Mouse (Mus musculus) forebrain, postnatal 0 days (tissue): ENCODE results near the gene Gadd45gip1. TPM values are rescaled to one million over a fixed set of nuclear protein-coding genes. Genes with fewer than 3 reads are reported as not detected.

Source experiments
- ATAC-seq: fragments of 200-750 bp; cut with Nextera tagmentation; 2 replicates; pipeline ENCODE4 v1.8.0; 2017; ENCODE audit warnings: mild to moderate bottlenecking, moderate library complexity
- DNase-seq: peaks from one replicate; pipeline ENCODE4 v3.0.0-alpha.2; 2015
- H3K27ac ChIP-seq: fragments of 300-500 bp; sonication (generic); 2 replicates; pipeline ENCODE4 v1.5.1; 2014; ENCODE audit warnings: low read depth, mild to moderate bottlenecking, antibody characterized with exemption, low read length, moderate library complexity, mixed read lengths
- H3K27me3 ChIP-seq: fragments of 300-500 bp; sonication (generic); 2 replicates; pipeline ENCODE4 v1.6.1; 2014; ENCODE audit warnings: mild to moderate bottlenecking, low read length, mixed read lengths; ENCODE audit not compliant: insufficient read depth
- H3K36me3 ChIP-seq: fragments of 300-500 bp; sonication (generic); 2 replicates; pipeline ENCODE4 v1.6.1; 2014; ENCODE audit warnings: mild to moderate bottlenecking, moderate library complexity; ENCODE audit not compliant: insufficient read depth
- H3K4me1 ChIP-seq: fragments of 300-500 bp; sonication (generic); 2 replicates; pipeline ENCODE4 v1.6.1; 2014; ENCODE audit warnings: antibody characterized with exemption; ENCODE audit not compliant: insufficient read depth
- H3K4me2 ChIP-seq: fragments of 300-500 bp; sonication (generic); 2 replicates; pipeline ENCODE4 v1.6.1; 2014; ENCODE audit warnings: low read depth, mild to moderate bottlenecking, moderate library complexity
- H3K4me3 ChIP-seq: fragments of 300-500 bp; sonication (generic); 2 replicates; pipeline ENCODE4 v1.5.1; 2014; ENCODE audit warnings: low read depth, low read length, mixed read lengths
- H3K9ac ChIP-seq: fragments of 300-500 bp; sonication (generic); 2 replicates; pipeline ENCODE4 v1.6.1; 2014; ENCODE audit warnings: mild to moderate bottlenecking
- H3K9me3 ChIP-seq: fragments of 300-500 bp; sonication (generic); 2 replicates; pipeline ENCODE4 v1.6.1; 2016; ENCODE audit warnings: low read length
- CTCF ChIP-seq: sonication (generic); IDR thresholded peaks from 2 replicates; pipeline ENCODE4 v1.5.1; 2016; ENCODE audit warnings: antibody characterized with exemption, control low read depth, low read depth
- WGBS: fragments of 180-500 bp; shearing (Covaris S2); extraction: QIAGEN DNeasy Blood & Tissue Kit; methylation state at CpG from one replicate; pipeline ENCODE4 v1.1.7; 2014; 5-methylcytosine and 5-hydroxymethylcytosine counted together
- polyA plus RNA-seq: library from polyadenylated mRNA; unstranded; fragments of >200 nt; fragmentation: Nextera tagmentation; extraction: Ambion mirVana; gene quantifications from 2 replicates; pipeline ENCODE4 v1.2.1, GENCODE M21; 2015
- total RNA-seq: library from RNA; depleted of rRNA; stranded (reverse); fragments of >200 nt; gene quantifications from 2 replicates; pipeline ENCODE4 v1.2.3, GENCODE M21; 2014; rRNA removed

The Gadd45gip1 gene
- 24.7 and 28.7 TPM in 2 replicates for total RNA-seq
- polyA plus RNA-seq: 36.7 and 40.8 TPM in 2 replicates

DNA sequence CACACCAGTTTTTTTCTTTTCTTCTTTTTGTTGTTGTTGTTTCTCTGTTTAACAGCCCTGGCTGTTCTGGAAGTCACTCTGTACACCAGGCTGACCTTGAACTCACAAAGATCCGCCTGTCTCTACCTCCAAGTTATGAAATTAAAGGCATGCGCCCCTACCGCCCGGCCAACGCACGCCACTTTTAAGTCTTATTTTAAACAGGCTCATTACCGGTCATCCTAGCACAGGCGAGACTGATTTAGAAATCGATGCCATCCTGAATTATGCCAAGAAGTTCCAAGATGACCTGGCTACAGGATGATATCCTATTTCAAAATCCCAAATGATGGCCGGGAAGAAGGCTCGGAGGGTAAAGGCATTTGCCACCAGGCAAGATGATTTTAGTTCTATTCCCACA, at the start of gene Gadd45gip1:
Gene Gadd45gip1 (plus strand): TSS at position 33 of the 400 bp plus-strand sequence.
- H3K4me1 ChIP-seq: peaks cover 14% of the 10 kb centered on the region
- no peak for TF ChIP-seq CTCF
- DNase-seq (no peak), ATAC-seq (no peak)
- H3K4me2 ChIP-seq: peak within 1 kb of the TSS; percentile 66
- H3K27ac ChIP-seq: peak within 1 kb of the TSS; percentile 98
- peak within 1 kb of the TSS; percentile 97 for H3K4me3 ChIP-seq
- H3K36me3 ChIP-seq: peaks cover 25% of the 10 kb centered on the region
- no peaks in the 10 kb centered on the region for H3K9me3 ChIP-seq
- 88% methylated on average over 11 of the region's 11 CpGs for WGBS
- no peaks in the 10 kb centered on the region for H3K27me3 ChIP-seq
- H3K9ac ChIP-seq: peak within 1 kb of the TSS; percentile 95

DNA sequence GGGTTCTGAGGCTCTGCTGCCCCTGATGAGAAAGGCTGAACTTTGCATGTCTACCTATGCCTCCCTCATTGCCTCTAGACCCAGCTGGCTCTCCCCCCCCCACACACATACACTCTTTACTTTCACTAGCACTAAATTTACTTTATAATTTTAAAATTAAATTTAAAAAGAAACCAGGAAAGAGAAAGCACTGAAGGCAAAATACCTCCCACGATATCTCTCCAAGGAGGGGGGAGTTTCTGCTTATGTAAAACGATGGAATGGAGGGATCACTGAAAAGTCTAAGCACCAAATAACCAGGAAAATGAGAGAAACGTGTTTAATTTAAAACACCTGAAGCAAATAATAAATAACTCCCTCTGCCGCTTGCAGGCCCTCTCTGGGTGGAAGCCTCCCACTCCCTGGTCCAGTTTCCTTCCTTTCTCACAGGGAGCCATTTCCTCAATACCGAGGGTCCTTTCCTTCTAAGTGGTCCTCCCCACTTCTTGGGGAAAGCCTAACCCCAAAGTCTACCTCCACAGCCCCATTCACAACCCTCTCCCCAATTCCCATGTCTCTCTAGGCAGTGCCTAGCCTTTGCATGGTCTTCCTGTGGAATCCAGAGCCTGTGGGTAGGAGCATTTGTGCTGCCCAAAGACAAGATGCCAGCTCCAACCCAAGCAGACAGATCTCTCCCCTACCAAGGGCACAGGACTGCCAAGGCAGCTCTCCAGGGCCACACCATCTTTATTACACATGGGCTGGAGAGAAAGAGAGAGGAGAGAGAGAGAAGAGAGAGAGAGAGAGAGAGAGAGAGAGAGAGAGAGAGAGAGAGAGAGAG, 49.4 kb upstream of the Gadd45gip1 start:
- H3K27me3 ChIP-seq: no peaks in the 10 kb centered on the region; the same call in none of the 2 replicates

DNA sequence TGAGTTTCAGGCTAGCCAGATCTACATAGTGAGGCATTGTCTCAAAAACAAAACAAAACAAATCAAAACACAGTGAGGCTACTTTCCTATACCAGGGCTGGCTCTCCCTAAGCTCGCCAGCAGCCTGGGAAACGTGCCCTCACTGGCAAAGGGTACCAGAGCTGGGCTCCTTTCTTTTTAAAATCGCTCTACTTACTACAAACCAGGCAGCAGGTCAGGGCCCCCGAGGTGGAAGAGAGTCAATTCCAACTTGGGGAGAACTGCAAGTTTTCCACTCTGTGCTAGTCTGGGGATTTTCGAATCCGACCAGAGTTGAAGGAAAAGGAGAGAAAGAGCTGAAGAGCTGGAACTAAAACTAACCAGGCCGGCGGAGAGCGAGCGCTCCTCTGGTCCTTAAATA, 48.6 kb upstream of the Gadd45gip1 start:
- WGBS: 24% methylated on average over 10 of the region's 10 CpGs
- no peak for ATAC-seq
- no peak for TF ChIP-seq CTCF
- Histone ChIP-seq H3K9ac (peak overlapping the region; percentile 70), H3K4me3 (no peak overlapping the region), H3K9me3 (no peaks in the 10 kb centered on the region), H3K4me2 (peak overlapping the region; percentile 57), H3K27ac (peak overlapping the region; percentile 95), H3K36me3 (no peaks in the 10 kb centered on the region), H3K27me3 (no peaks in the 10 kb centered on the region; the same call in none of the 2 replicates), H3K4me1 (peaks cover 49% of the 10 kb centered on the region)
- peak; percentile 58 for DNase-seq

More for the DNA sequence above, 49.4 kb upstream of the Gadd45gip1 start:
- Histone ChIP-seq H3K9ac (peak overlapping the region; percentile 70), H3K4me2 (peak overlapping the region; percentile 57), H3K27ac (peak overlapping the region; percentile 95), H3K9me3 (no peaks in the 10 kb centered on the region), H3K36me3 (no peaks in the 10 kb centered on the region), H3K4me1 (peaks cover 44% of the 10 kb centered on the region), H3K4me3 (no peak overlapping the region)
- DNase-seq: no peak
- no peak for TF ChIP-seq CTCF
- ATAC-seq: no peak
- 29% methylated on average over 5 of the region's 5 CpGs for WGBS

DNA sequence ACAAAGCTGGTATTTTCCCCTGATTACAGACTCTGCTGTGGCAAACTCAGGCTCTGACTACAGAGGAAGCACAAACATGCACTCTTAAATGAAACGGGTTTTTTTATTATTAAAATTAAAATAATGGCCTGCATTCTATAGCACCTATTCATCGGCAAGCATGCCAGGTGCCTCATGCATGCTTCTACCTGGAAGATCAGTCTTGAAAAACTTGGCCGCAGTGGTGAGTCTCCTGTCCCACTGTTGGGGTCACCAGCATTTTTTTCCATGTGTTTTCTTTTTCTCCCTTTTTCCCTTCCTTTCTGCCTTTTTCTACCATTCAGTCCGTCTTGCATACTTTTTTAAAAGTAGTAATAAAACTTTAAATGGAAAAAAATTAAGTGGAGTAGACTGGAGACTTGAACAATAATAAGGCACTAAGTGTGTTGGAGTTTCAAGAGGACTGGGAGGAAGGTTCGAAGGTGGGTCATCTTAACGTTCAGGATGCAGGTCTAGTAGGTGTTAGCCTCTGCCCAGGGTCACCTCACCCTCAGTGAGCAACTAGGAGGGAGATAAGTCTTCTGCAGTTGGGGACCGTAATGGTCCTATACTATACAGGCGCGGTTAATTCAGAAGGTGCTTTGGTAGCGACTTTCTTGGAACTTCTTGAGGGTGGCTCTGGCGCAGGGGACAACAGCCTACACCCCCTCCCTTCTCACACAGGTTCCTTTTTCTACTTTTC, 48.0 kb upstream of the Gadd45gip1 start:
- H3K27me3 ChIP-seq: no peaks in the 10 kb centered on the region; the same call in 1 of the 2 replicates
- no peaks in the 10 kb centered on the region for H3K36me3 ChIP-seq
- peak overlapping the region; percentile 57 for H3K4me2 ChIP-seq
- ATAC-seq: no peak
- peak overlapping the region; percentile 70 for H3K9ac ChIP-seq
- WGBS: 27% methylated on average over 11 of the region's 11 CpGs
- no peaks in the 10 kb centered on the region for H3K9me3 ChIP-seq
- no peak for DNase-seq
- H3K4me3 ChIP-seq: 0 out of 2 replicates have a peak overlapping the region, but pooled peaks have one; percentile 19
- peak overlapping the region; percentile 95 for H3K27ac ChIP-seq
- H3K4me1 ChIP-seq: peaks cover 50% of the 10 kb centered on the region
- no peak for TF ChIP-seq CTCF

DNA sequence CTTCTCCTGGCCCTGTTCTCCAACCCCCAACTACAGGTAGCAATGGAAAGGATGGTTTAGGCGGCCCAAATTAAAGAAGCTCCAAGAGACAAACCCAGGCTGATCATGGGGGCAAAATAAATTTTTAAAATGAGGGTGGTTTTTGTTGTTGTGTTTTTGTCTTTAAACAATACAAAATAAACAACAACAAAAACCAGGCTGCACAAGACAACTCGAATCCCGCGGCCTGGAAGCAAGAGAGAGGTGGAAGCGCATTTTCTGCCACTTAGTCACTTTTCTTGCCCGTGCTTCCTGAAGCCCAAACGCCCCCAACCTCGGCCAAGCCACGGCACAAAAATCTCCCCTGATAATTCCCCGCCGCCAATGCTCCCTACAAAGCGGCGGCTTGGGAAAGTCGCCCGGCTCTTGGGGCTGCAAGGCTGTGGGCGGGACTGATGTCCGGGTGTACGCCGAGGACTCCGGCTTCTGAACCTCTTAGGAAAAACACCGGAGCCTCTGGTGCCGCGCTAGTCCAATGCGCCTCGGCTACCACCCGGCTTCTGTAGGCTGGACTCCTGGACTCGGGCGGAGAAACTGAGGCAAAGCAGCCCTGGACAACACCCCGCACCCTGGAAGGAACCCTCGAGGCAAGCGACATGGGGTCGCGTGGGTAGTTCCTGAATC, 47.3 kb upstream of the Gadd45gip1 start:
- Histone ChIP-seq H3K27me3 (no peaks in the 10 kb centered on the region; the same call in 1 of the 2 replicates), H3K36me3 (no peaks in the 10 kb centered on the region), H3K4me3 (peak overlapping the region; percentile 19), H3K27ac (peak overlapping the region; percentile 95), H3K9ac (peak overlapping the region; percentile 70), H3K4me2 (peak overlapping the region; percentile 57), H3K4me1 (peaks cover 45% of the 10 kb centered on the region), H3K9me3 (no peaks in the 10 kb centered on the region)
- DNase-seq: no peak
- no peak for TF ChIP-seq CTCF
- WGBS: 9% methylated on average over 33 of the region's 33 CpGs
- no peak for ATAC-seq

DNA sequence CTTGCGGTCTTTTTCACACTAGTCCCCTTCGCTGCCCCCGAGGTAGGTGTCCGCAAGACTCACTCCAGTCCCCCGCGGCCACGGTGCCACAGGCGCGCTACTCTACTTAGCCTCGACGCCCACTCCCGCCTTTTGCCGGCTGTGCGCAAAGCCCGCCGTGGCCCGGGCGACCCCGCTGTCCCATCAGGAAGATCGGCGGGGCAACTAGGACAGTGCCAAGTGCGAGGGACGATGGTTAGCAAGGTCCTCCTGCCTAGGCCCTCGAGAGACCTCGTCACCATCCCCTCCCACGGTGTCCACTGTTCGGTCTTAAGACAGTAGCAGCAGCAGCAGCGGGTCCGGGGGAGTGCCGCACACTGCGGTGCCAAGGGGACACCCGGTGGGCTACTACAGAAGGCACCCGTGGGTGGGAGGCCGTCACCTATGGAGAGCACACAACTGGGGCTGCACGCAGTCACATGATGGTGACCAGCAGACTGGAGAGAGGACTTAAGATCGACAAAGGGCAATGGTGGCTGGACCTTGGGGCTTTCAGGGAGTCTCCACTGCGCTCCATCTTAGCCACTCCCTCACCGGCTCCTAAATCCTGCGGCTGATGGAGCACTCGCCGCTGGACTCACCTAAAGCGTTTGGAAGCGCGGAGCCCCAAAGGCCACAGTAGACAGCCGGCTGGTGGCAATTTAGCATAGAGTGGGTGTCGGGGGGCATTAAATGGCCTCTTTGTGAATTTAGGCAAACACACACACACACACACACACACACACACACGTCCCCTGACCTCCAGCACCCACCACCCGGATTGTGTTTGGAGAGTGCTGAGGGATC, 46.4 kb upstream of the Gadd45gip1 start:
- Histone ChIP-seq H3K4me3 (peak overlapping the region; percentile 19), H3K36me3 (no peaks in the 10 kb centered on the region), H3K4me2 (peak overlapping the region; percentile 57), H3K27ac (peak overlapping the region; percentile 95), H3K9ac (peak overlapping the region; percentile 70), H3K9me3 (no peaks in the 10 kb centered on the region), H3K27me3 (no peaks in the 10 kb centered on the region; the same call in 1 of the 2 replicates), H3K4me1 (peaks cover 42% of the 10 kb centered on the region)
- WGBS: 6% methylated on average over 48 of the region's 48 CpGs
- TF ChIP-seq CTCF: no peak
- ATAC-seq (no peak), DNase-seq (peak; percentile 64)
